Mouse (Mus musculus): ENCODE results near the gene Ciz1. TPM values are rescaled to one million over a fixed set of nuclear protein-coding genes. Genes with fewer than 3 reads are reported as not detected.
A peak's percentile ranks its signal among the peaks of the same experiment; 100 is the strongest.

Gene Ciz1
- polyA plus RNA-seq, 1 experiment from 2014 or later, result 17.0 TPM

DNA sequence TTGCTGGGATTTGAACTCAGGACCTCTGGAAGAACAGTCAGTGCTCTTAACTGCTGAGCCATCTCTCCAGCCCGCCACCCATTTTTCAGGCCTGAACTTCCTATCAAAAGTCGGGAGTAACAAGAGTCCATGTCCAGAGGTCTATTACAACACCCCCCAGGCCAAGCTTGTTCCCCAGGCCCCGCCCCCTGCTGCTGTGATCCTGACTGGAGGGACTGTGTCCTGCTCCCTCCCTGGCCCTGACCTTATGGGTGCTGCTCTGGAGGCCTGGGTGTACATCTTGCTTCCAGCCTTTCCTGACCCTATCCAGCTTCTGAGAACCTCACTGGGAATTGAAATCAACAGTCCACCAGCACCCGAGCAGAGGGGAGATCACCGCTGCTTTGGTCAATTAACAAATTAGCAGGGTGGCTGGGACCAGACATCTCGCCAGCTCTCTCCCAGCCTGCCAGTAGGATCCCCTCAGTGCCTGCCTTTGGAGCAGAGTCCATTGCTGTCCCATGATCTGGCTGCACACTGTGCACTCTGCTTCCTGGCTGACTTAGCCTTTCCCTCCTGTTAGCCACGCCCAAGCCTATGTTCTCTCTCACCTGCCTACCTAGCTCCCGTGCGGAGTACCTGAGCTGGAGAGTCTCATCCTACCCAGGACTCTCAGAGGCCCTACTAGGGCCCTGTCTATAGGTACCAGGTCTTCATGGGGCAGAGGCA, 30.4 kb upstream of the Ciz1 start:
- no peak overlapping the region for H3K27ac ChIP-seq (replicated peaks)

DNA sequence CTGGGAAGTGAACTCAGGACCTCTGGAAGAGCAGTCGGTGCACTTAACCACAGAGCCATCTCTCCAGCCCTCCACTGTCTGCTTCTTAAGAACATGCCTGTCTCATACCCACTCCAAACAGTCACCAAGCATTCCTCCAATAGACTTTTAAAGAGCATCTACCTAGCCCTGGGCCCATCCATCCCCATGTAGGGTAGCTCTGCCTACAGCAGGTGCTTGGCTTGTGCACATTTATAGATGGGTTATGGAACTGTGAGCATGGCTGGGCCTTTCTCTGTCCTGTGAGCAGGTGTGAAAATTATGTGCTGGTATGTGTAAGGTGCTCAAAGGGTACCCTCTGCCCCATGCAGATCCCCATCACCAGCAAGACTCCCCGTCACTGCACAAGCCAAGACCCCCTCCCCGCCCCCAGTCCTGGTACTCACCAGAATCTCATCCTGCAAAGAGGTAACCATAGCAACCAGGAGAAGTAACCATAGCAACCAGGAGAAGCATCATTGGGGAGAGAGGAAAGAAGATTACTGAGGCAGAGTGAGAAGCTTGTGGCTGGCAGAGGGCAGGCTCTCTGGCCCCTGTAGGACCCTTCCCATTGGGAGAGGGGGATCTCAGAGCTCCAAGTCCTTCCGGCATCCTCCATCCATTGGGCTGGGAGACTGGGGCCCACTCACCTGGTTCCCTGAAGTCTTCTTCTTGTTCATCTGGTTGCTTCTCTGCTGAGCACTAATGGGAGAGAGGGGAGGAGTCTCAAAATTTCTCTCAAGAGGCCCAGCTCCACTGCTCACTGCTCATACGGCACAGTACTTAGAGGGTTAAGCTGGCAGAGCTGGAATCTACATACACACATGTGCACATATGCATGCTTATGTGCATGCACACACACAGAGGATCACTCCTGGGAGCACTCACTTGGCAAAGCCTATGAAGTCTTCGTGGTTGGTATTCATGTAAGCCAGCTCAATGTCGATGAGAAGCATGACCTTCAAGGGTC, 29.1 kb upstream of the Ciz1 start:
- no peak overlapping the region for H3K4me3 ChIP-seq (replicated peaks)
- H3K27me3 ChIP-seq, result peaks cover 26% of the 10 kb centered on the region
- no peak overlapping the region for H3K4me2 ChIP-seq
- no peaks in the 10 kb centered on the region for H3K4me1 ChIP-seq (replicated peaks)
- no peaks in the 10 kb centered on the region for H3K36me3 ChIP-seq (replicated peaks)
- ATAC-seq (ENCODE audit: insufficient read depth), result no peak
- no peaks in the 10 kb centered on the region for H3K9me3 ChIP-seq (replicated peaks)
- 65% methylated on average over 7 of the region's 7 CpGs for WGBS (ENCODE audit: insufficient replicate concordance)
- H3K27ac ChIP-seq (replicated peaks), result no peak overlapping the region
- no peak overlapping the region for H3K9ac ChIP-seq

More for the DNA sequence above, 30.4 kb upstream of the Ciz1 start:
- 0 out of 2 replicates have a peak, but pooled peaks have one; percentile 33 for ATAC-seq (ENCODE audit: insufficient read depth)
- Histone ChIP-seq H3K4me2 (no peak overlapping the region), H3K27me3 (peaks cover 39% of the 10 kb centered on the region), H3K36me3 (replicated peaks) (no peaks in the 10 kb centered on the region), H3K9ac (no peak overlapping the region), H3K4me1 (replicated peaks) (no peaks in the 10 kb centered on the region), H3K9me3 (replicated peaks) (no peaks in the 10 kb centered on the region), H3K4me3 (replicated peaks) (no peak overlapping the region)
- whole genome bisulfite sequencing (ENCODE audit: insufficient replicate concordance), result 57% methylated on average over 9 of the region's 9 CpGs

DNA sequence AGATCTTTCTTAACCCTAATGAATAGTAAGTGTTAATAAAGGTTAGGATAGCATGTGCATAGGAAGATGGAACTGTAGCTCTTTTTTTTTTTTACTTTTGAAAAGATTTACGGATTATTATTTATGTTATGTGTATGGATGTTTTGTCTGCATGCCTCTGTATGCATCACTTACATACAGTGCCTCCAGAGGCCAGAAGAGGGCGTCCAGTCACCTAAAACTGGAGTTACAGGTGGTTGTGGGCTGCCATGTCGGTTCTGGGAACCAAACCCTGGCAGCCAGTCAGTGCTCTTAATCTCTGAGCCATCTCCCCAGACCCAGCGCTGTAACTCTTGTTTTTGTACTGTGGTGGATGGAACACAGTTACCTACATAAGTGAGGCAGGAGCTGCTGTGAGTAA, 27.8 kb upstream of the Ciz1 start:
- Histone ChIP-seq H3K9me3 (replicated peaks) (no peaks in the 10 kb centered on the region), H3K4me3 (replicated peaks) (no peak overlapping the region), H3K36me3 (replicated peaks) (no peaks in the 10 kb centered on the region), H3K4me1 (replicated peaks) (no peaks in the 10 kb centered on the region), H3K27ac (replicated peaks) (no peak overlapping the region), H3K4me2 (no peak overlapping the region), H3K9ac (no peak overlapping the region), H3K27me3 (peaks cover 21% of the 10 kb centered on the region)
- WGBS (ENCODE audit: insufficient replicate concordance), result 44% methylated on average over 4 of the region's 4 CpGs
- ATAC-seq (ENCODE audit: insufficient read depth), result no peak

DNA sequence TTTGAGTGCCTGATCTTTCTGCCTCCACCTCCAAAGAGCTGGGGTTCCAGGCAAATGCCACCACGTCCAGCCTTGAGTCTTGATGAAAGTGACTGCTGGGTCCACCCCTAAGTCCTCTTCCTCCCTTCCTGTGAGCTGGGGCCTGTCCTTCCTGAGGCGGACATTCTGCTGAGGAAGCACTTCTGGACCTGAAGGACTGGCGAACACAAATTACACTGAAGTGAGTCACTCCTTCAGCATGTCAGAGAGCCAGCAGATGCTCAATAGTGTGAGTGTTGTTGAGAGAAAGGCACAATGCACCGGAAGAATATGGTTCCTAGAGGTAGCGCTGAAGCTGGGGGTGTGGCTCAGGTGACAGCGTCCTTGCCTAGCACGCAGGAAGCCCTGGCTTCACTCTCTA, 26.8 kb upstream of the Ciz1 start:
- no peak overlapping the region for H3K4me3 ChIP-seq (replicated peaks)
- no peaks in the 10 kb centered on the region for H3K36me3 ChIP-seq (replicated peaks)
- ATAC-seq (ENCODE audit: insufficient read depth), result no peak
- H3K27ac ChIP-seq (replicated peaks), result no peak overlapping the region
- H3K9ac ChIP-seq, result no peak overlapping the region
- no peak overlapping the region for H3K4me2 ChIP-seq
- no peaks in the 10 kb centered on the region for H3K4me1 ChIP-seq (replicated peaks)
- H3K27me3 ChIP-seq, result peaks cover 14% of the 10 kb centered on the region
- H3K9me3 ChIP-seq (replicated peaks), result no peaks in the 10 kb centered on the region
- WGBS (ENCODE audit: insufficient replicate concordance), result 40% methylated on average over 7 of the region's 7 CpGs

DNA sequence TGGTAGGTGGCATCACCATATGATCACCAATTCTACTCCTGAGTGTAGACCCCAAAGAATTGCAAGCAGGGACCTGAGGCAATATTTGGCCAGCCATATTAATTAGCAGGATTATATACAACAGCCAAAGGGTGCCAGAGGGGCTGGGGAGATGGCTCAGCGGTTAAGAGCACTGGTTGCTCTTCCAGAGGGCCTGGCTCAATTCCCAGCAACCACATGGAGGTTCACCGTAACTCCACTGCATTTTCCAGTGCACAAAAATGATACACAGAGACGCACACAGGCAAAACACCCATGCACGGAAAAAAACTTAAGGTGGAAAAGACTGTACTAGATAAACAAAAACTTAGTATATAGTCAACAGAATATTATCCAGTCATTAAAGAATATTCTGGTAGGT, 24.9 kb upstream of the Ciz1 start:
- H3K36me3 ChIP-seq (replicated peaks), result no peaks in the 10 kb centered on the region
- WGBS (ENCODE audit: insufficient replicate concordance), result 72% methylated on average over 4 of the region's 4 CpGs
- H3K9me3 ChIP-seq (replicated peaks), result no peaks in the 10 kb centered on the region
- no peak overlapping the region for H3K9ac ChIP-seq
- ATAC-seq (ENCODE audit: insufficient read depth), result no peak
- H3K4me2 ChIP-seq, result no peak overlapping the region
- H3K4me1 ChIP-seq (replicated peaks), result no peaks in the 10 kb centered on the region
- no peak overlapping the region for H3K27ac ChIP-seq (replicated peaks)
- H3K4me3 ChIP-seq (replicated peaks), result no peak overlapping the region
- H3K27me3 ChIP-seq, result peaks cover 8% of the 10 kb centered on the region; the same call in 1 of the 2 replicates

DNA sequence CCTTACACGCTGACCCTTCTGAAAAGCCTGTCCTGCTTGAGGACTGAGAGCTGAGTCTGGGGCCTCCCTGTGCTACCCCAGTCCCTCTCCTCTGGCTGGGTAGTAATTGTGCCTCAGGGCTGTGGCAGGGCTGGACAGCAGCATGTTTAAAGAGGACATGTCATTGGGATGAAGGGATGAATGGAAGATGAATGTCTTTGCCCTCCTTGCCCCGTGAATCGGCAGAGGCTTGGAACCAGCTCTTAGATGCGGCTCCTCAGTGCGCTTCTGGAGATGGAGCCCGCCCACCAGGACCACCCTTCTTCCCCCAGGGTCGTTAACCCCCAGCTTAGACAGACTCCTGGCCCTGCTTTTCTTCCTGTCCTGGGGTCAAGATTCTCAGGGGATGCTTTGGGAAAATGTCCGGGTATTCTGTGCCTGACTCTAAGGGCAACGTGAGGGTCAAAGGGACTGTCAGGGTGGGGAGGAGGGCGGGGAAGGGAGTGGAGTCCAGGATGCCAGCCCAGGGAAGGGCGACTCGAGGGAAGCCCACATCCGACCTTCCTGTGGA, 23.1 kb upstream of the Ciz1 start:
- Histone ChIP-seq H3K9me3 (replicated peaks) (no peaks in the 10 kb centered on the region), H3K4me3 (replicated peaks) (no peak overlapping the region), H3K27me3 (peaks cover 11% of the 10 kb centered on the region; the same call in 1 of the 2 replicates), H3K27ac (replicated peaks) (no peak overlapping the region), H3K36me3 (replicated peaks) (no peaks in the 10 kb centered on the region), H3K4me2 (no peak overlapping the region), H3K4me1 (replicated peaks) (no peaks in the 10 kb centered on the region), H3K9ac (no peak overlapping the region)
- ATAC-seq (ENCODE audit: insufficient read depth), result no peak
- 43% methylated on average over 13 of the region's 13 CpGs for WGBS (ENCODE audit: insufficient replicate concordance)

DNA sequence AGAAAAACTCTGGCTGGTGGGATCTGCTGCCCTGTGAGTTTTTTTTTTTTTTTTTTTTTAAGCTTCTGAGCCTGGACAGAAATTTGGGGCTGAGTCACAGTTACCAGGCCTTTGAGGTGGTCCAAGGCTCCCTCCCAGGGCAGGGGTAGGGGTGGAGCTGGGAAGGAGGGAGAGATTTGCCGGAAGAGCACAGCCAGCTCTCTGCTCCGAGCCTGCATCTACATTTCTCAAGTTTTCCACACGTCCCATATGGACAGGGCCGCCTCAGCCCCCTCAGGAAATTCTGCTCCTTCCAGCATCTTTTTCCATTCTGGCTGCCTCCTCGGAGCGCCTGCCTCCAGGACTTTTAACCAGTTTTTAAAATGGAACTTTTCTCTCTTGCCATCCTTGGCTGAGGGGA, 22.6 kb upstream of the Ciz1 start:
- Histone ChIP-seq H3K27ac (replicated peaks) (no peak overlapping the region), H3K4me1 (replicated peaks) (no peaks in the 10 kb centered on the region), H3K4me2 (no peak overlapping the region), H3K27me3 (peaks cover 11% of the 10 kb centered on the region; the same call in 1 of the 2 replicates), H3K36me3 (replicated peaks) (no peaks in the 10 kb centered on the region), H3K9ac (no peak overlapping the region), H3K9me3 (replicated peaks) (no peaks in the 10 kb centered on the region), H3K4me3 (replicated peaks) (no peak overlapping the region)
- WGBS (ENCODE audit: insufficient replicate concordance), result 54% methylated on average over 6 of the region's 6 CpGs
- no peak for ATAC-seq (ENCODE audit: insufficient read depth)

DNA sequence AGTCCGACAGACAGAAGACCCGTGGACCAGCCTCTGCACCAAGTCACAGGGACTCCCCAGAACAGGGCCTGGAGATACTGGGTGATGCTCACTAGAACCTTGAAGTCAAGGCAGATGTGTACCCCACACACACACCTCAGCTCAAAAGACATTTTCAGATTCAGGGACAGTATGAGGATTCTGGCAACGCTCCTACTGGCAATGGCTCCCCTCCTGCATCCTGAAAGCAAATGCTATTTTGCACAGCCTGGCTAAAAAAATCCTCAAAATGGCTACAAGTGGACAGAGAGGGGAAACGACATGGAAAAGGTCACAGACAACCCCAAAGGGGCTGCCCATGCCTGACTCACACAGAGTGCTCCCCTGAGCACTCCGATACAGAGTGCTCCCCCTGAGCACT, 20.0 kb upstream of the Ciz1 start:
- no peak overlapping the region for H3K9ac ChIP-seq
- WGBS (ENCODE audit: insufficient replicate concordance), result 69% methylated on average over 5 of the region's 5 CpGs
- H3K9me3 ChIP-seq (replicated peaks), result no peaks in the 10 kb centered on the region
- peaks cover 36% of the 10 kb centered on the region for H3K27me3 ChIP-seq
- H3K4me1 ChIP-seq (replicated peaks), result no peaks in the 10 kb centered on the region
- H3K4me2 ChIP-seq, result no peak overlapping the region
- ATAC-seq (ENCODE audit: insufficient read depth), result no peak
- no peak overlapping the region for H3K27ac ChIP-seq (replicated peaks)
- no peak overlapping the region for H3K4me3 ChIP-seq (replicated peaks)
- no peaks in the 10 kb centered on the region for H3K36me3 ChIP-seq (replicated peaks)

DNA sequence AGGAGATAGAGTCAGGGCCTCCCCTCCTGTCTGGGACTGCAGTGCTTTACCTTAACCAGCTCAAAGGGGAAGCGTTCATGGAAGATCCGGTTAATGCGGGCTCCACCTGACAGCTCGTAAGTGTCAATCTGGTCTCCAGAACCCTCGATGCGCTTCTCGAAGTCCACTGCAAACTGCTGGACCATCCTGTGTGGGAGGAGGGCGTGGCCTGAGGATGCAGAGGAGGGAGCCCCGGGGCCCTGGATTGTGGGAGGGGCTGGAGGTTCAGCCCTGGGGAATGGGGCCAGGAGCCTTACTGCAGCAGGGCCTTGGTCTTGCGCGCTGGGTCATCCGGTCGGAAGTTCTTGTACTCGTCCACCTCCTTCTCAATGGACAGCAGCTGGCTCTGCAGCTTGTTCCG, 16.2 kb upstream of the Ciz1 start:
- H3K27ac ChIP-seq (replicated peaks), result no peak overlapping the region
- ATAC-seq (ENCODE audit: insufficient read depth), result no peak
- no peak overlapping the region for H3K4me3 ChIP-seq (replicated peaks)
- WGBS (ENCODE audit: insufficient replicate concordance), result 30% methylated on average over 15 of the region's 15 CpGs
- H3K4me1 ChIP-seq (replicated peaks), result no peaks in the 10 kb centered on the region
- peaks cover 42% of the 10 kb centered on the region for H3K27me3 ChIP-seq
- H3K4me2 ChIP-seq, result no peak overlapping the region
- H3K9me3 ChIP-seq (replicated peaks), result no peaks in the 10 kb centered on the region
- no peaks in the 10 kb centered on the region for H3K36me3 ChIP-seq (replicated peaks)
- no peak overlapping the region for H3K9ac ChIP-seq

DNA sequence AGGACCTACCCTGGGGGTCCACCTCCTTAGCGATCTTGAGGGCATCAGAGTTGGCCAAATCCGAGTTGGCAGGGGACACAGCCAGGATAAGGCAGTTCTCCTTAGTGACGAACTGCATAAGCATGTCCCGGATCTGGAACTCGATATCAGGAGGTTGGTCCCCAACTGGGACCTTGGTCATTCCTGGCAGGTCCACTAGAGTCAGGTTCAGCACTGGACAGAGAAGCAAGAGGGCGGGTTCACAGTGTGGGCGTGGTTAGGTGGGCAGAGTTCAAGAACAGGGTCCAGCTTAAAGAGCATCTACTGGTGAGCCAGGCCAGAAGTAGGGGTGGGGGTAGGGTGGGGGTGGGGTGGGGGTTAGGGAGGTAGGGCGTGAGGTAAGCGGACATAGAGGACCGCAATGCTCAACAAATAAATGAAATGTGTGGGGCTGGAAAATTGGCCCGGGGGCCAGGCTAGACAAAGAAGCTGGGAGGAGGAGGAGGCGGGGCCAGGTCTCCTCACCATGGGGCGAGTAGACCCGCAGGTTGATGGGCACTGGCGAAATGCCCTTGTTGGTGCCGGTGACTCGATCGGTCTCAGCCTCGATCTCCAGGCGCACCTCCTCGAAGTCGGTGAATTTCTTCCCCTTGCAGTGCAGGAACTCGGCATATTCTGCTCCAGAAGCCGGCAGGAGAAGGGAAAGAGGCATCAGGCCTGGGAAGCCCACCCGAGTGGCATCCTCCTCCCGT, 12.1 kb upstream of the Ciz1 start:
- Histone ChIP-seq H3K9me3 (replicated peaks) (no peaks in the 10 kb centered on the region), H3K4me3 (replicated peaks) (no peak overlapping the region), H3K27ac (replicated peaks) (no peak overlapping the region), H3K36me3 (replicated peaks) (no peaks in the 10 kb centered on the region), H3K4me1 (replicated peaks) (no peaks in the 10 kb centered on the region), H3K27me3 (peaks cover 43% of the 10 kb centered on the region), H3K9ac (no peak overlapping the region), H3K4me2 (no peak overlapping the region)
- ATAC-seq (ENCODE audit: insufficient read depth), result no peak
- WGBS (ENCODE audit: insufficient replicate concordance), result 36% methylated on average over 26 of the region's 26 CpGs

All from liver, embryonic 15.5 days (tissue).